Mouse (Mus musculus) ES-E14 (cell line): Measurements from ENCODE around the gene Dpf3. TPM values are rescaled to one million over a fixed set of nuclear protein-coding genes. Genes with fewer than 3 reads are reported as not detected.

Experiments
- DNase-seq: peaks from one replicate; pipeline ENCODE4 v3.0.0-alpha.2; 2013; ENCODE audit warnings: low read depth, low spot score
- H3K27ac ChIP-seq: 2 replicates; pipeline ENCODE4 v1.5.1; 2012; ENCODE audit warnings: low read depth, mild to moderate bottlenecking, low read length, moderate library complexity, mixed read lengths; ENCODE audit not compliant: poor library complexity, insufficient read depth, severe bottlenecking
- H3K36me3 ChIP-seq: 2 replicates; pipeline ENCODE4 v1.6.1; 2012; ENCODE audit warnings: mild to moderate bottlenecking, low read length, moderate library complexity, mixed read lengths; ENCODE audit not compliant: control insufficient read depth, poor library complexity, insufficient read depth, severe bottlenecking
- H3K4me1 ChIP-seq, 2 experiments: fragments of 150-350 bp in 1 of 2; sonication (generic) in 1 of 2; 2 replicates each; pipeline ENCODE4 v1.6.1; 2012; ENCODE audit warnings: low read length in 2 of 2, mild to moderate bottlenecking in 1 of 2, mixed read lengths in 1 of 2; ENCODE audit not compliant: control insufficient read depth in 2 of 2, insufficient read depth in 2 of 2, poor library complexity in 1 of 2
- H3K4me3 ChIP-seq, 2 experiments: fragments of 150-350 bp in 1 of 2; sonication (generic) in 1 of 2; 2 replicates each; pipeline ENCODE4 v1.5.1; 2012; ENCODE audit warnings: low read length in 2 of 2, low read depth in 1 of 2, mild to moderate bottlenecking in 1 of 2, mixed read lengths in 1 of 2; ENCODE audit not compliant: insufficient read depth in 1 of 2, poor library complexity in 1 of 2, severe bottlenecking in 1 of 2
- H3K9ac ChIP-seq: 2 replicates; pipeline ENCODE4 v1.6.1; 2012; ENCODE audit warnings: low read depth, mild to moderate bottlenecking, low read length, mixed read lengths; ENCODE audit not compliant: poor library complexity, insufficient read depth, severe bottlenecking
- H3K9me3 ChIP-seq: fragments of 150-350 bp; sonication (generic); 2 replicates; pipeline ENCODE4 v1.6.1; 2012; ENCODE audit warnings: low read depth, mild to moderate bottlenecking, low read length; ENCODE audit not compliant: control insufficient read depth, insufficient read depth
- CHD2 ChIP-seq: IDR thresholded peaks from 2 replicates; pipeline ENCODE4 v1.6.1; 2014; ENCODE audit warnings: mild to moderate bottlenecking, low read depth, low read length, inconsistent platforms
- HCFC1 ChIP-seq: IDR thresholded peaks from 2 replicates; pipeline ENCODE4 v1.6.1; 2012; ENCODE audit warnings: low read length, inconsistent platforms, borderline replicate concordance; ENCODE audit not compliant: insufficient read depth
- MAFK ChIP-seq: IDR thresholded peaks from 2 replicates; pipeline ENCODE4 v1.6.1; 2014; ENCODE audit warnings: mild to moderate bottlenecking, low read depth, low read length, inconsistent platforms; ENCODE audit not compliant: insufficient read depth
- ZC3H11A ChIP-seq: IDR thresholded peaks from 2 replicates; pipeline ENCODE4 v1.6.1; 2012; ENCODE audit warnings: low read depth, mild to moderate bottlenecking, inconsistent platforms, low read length, borderline replicate concordance
- ZNF384 ChIP-seq: IDR thresholded peaks from 2 replicates; pipeline ENCODE4 v1.6.1; 2012; ENCODE audit warnings: low read depth, low read length, inconsistent platforms
- in situ Hi-C, 2 experiments: fragments of 600-800 bp; cut with MboI; formaldehyde crosslinking; loops; one replicate each; pipeline ENCODE4 v1.15.1; 2025; ENCODE audit warnings: low sequenced_read_pairs in 2 of 2, inconsistent platforms in 1 of 2; ENCODE audit not compliant: unreplicated experiment in 2 of 2
- total RNA-seq: library from RNA; depleted of rRNA; stranded (reverse); fragments of 300-350 nt; gene quantifications from 2 replicates; pipeline ENCODE4 v1.2.3, GENCODE M21; 2012

Dpf3 gene
- total RNA-seq, 1 experiment = 1.4 TPM

- Histone ChIP-seq H3K4me1 (no peaks in the 10 kb centered on the region), H3K27ac (no peak overlapping the region), H3K4me3 (no peak overlapping the region), H3K9ac (no peak overlapping the region), H3K9me3 (no peaks in the 10 kb centered on the region), H3K36me3 (no peaks in the 10 kb centered on the region)
- no peak for TF ChIP-seq CHD2
- in situ Hi-C loops = no loop called here
- no peak for DNase-seq
These were observed 85.2 kb downstream of the Dpf3 start for GRCm38 (mm10) chr12:83402270-83402669.

DNA sequence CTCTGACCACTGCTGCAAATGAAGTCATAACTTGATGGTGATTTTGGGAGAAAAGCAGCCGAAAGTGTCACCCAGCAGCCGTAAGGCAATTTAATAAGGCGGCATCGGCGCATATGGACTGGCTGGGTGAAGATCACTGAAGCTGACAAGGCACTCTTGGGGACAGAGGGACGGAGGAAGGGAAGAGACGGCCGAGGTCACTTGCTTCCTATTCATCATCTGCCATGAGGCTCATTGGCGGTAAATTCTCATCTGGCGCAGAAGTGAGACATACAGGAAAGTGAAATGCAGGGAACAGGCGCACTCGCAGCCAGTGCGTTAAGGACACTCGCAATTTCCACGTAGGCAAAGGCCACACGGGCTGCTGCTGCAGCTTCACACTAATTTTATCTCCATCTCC is 95.5 kb downstream of the Dpf3 start:
- no peak for TF ChIP-seq ZNF384
- no peak for TF ChIP-seq HCFC1
- TF ChIP-seq ZC3H11A = no peak
- TF ChIP-seq CHD2 = no peak
- no peak for TF ChIP-seq MAFK
- in situ Hi-C loops = no loop called here
- Histone ChIP-seq H3K27ac (no peak overlapping the region), H3K4me1 (peaks cover 0 to 2% of the 10 kb centered on the region in 2 experiments; a peak in 1 of 4 replicates), H3K9ac (no peak overlapping the region), H3K36me3 (no peaks in the 10 kb centered on the region), H3K4me3 (no peak overlapping the region), H3K9me3 (no peaks in the 10 kb centered on the region)
- no peak for DNase-seq

DNA sequence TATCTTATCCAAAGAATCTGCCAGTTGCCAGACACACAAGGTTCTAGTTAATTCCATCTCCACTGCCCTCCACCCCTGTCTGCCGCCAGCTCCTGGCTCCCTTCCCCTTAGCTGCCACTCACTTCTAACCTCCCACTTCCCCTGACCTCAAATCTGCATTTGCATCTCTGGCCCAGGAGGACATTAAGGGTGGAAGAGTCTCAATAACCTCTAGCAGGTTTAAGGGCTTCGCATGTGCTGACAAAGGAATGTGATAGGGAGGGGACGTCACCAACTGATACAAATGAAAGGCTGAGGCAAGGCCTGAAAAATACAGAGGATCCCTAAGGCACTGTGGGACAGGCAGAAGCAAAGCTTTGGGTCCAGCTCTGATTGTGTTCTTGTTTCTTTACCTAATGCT is 100.0 kb downstream of the Dpf3 start:
- Histone ChIP-seq H3K9ac (no peak overlapping the region), H3K36me3 (no peaks in the 10 kb centered on the region), H3K9me3 (no peaks in the 10 kb centered on the region), H3K4me1 (peaks cover 0 to 2% of the 10 kb centered on the region in 2 experiments; a peak in 1 of 4 replicates), H3K4me3 (no peak overlapping the region), H3K27ac (no peak overlapping the region)
- in situ Hi-C loops = no loop called here
- TF ChIP-seq MAFK (no peak), ZC3H11A (no peak), CHD2 (no peak), ZNF384 (no peak), HCFC1 (no peak)
- no peak for DNase-seq

- in situ Hi-C loops = no loop called here
These were observed 106.4 kb downstream of the Dpf3 start for GRCm38 (mm10) chr12:83381072-83381471.

DNA sequence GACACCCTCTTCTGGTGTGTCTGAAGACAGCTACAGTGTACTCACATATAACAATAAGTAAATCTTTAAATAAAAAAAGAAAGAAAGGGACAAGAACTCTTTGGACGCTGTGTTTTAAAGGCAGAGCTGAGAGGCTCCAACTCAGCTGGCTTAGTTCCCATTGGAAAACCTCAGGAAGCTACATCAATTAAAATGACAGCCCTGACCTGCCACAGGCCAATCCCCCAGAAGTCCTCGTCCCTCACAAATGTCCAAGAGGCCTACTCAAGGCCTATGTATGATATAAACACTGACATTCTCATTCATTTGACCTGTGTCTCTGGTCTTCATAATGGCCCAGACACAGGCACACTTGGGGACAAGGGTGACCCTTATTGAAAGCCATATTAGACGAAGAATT is 107.5 kb downstream of the Dpf3 start:
- no peak for TF ChIP-seq HCFC1
- no peak for TF ChIP-seq MAFK
- TF ChIP-seq ZNF384 = no peak
- no peak for TF ChIP-seq CHD2
- TF ChIP-seq ZC3H11A = no peak
- Histone ChIP-seq H3K4me3 (no peak overlapping the region), H3K9ac (no peak overlapping the region), H3K36me3 (no peaks in the 10 kb centered on the region), H3K9me3 (no peaks in the 10 kb centered on the region), H3K4me1 (no peaks in the 10 kb centered on the region), H3K27ac (no peak overlapping the region)
- in situ Hi-C loops = no loop called here
- DNase-seq = no peak

More at GRCm38 (mm10) chr12:83381072-83381471, 106.4 kb downstream of the Dpf3 start:
- H3K4me3 ChIP-seq = no peak overlapping the region
- H3K4me1 ChIP-seq = no peaks in the 10 kb centered on the region
- no peaks in the 10 kb centered on the region for H3K9me3 ChIP-seq
- no peak for DNase-seq
- TF ChIP-seq CHD2 (no peak), MAFK (no peak), HCFC1 (no peak), ZNF384 (no peak), ZC3H11A (no peak)
- H3K9ac ChIP-seq = no peak overlapping the region
- no peak overlapping the region for H3K27ac ChIP-seq
- H3K36me3 ChIP-seq = no peaks in the 10 kb centered on the region
